Mouse (Mus musculus): ENCODE data around the gene Rbm47.

DNA sequence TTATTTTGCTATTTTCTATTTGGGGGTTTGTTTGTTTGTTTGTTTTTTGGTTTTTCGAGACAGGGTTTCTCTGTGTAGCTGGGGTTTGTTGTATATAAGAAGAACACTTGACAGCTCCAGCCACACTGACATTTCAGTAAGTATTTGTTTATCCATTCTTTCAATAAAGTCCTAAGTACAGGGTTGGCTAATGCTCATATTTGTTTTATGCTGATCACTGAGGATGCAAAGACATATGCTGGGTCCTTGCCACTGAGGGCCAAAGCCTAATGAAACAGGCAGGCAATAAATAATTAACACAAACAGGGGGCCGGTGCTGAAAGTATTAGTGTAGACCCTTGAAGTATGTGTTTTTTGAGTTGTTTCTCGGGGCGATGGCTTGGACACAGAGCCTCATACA lies 32.0 kb upstream of the Rbm47 start:
- TF ChIP-seq CTCF (IDR thresholded peaks at IDR 0.05) (no peak), POLR2A (IDR thresholded peaks at IDR 0.05; ENCODE audit: insufficient read depth, low read depth, low read length) (no peak), EP300 (IDR thresholded peaks at IDR 0.05; ENCODE audit: insufficient read depth, low read depth, low read length) (no peak)

Data from heart, adult 2 months (tissue).